In the genomic region with DNA sequence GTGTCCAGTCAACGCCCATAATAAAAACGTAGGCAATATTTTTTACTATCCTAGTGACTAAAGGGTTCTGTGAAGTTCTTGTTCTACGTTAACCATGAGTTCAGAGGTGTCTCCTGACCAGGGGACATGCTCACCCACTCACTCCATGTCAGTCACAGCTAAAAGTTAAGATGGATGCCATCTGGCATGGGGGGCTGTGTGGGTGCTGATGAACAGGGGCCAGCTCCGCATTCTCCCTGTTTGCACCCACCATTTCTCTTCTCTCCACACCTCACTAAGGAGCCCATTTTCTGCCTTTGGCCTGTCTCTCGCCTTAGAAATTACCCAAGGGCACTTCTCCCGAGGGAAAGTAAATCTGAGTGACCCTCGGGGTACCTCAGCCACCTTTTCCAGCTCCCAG, we compare ENCODE assay signal across 25 mouse cellular contexts.
"Had no signal": no experiment of that assay in that cellular context is flagged by ENCODE, and none has a peak within 500 bp of the region (broad histone marks: within the 10 kb centered on the region; RNA-seq: fewer than 3 reads in every experiment).

No protein-coding gene starts in this region.

- H3K36me3 ChIP-seq: intestine, embryonic 15.5 days had no signal

- H3K27ac ChIP-seq: gastrocnemius, adult 2 months; heart, adult 2 months; hindbrain, embryonic 10.5 days; hindbrain, embryonic 12.5 days; hindbrain, embryonic 14.5 days; intestine, embryonic 15.5 days; left cerebral cortex, adult 2 months; limb, embryonic 10.5 days; limb, embryonic 12.5 days; liver, embryonic 13.5 days; liver, embryonic 15.5 days had no signal

- H3K9ac ChIP-seq: heart, embryonic 12.5 days; hindbrain, embryonic 12.5 days; hindbrain, embryonic 14.5 days; intestine, embryonic 15.5 days; limb, embryonic 12.5 days; liver, embryonic 13.5 days; liver, embryonic 15.5 days had no signal

- H3K4me3 ChIP-seq: gastrocnemius, adult 2 months; heart, adult 2 months; heart, embryonic 12.5 days; hindbrain, embryonic 10.5 days; hindbrain, embryonic 12.5 days; intestine, embryonic 15.5 days; left cerebral cortex, adult 2 months; limb, embryonic 10.5 days; limb, embryonic 12.5 days; liver, embryonic 13.5 days; liver, embryonic 15.5 days had no signal

- ATAC-seq: hindbrain, embryonic 16.5 days; inflammation-experienced regulatory T-cells, adult 6 months; intestine, embryonic 15.5 days had no signal

- H3K4me1 ChIP-seq: liver, embryonic 13.5 days; liver, embryonic 15.5 days had no signal

- H3K9me3 ChIP-seq: heart, embryonic 12.5 days; hindbrain, embryonic 10.5 days; hindbrain, embryonic 12.5 days; intestine, embryonic 15.5 days; limb, embryonic 10.5 days; limb, embryonic 12.5 days; liver, embryonic 13.5 days; liver, embryonic 15.5 days had no signal

- H3K27me3 ChIP-seq: heart, embryonic 12.5 days; hindbrain, embryonic 12.5 days; intestine, embryonic 15.5 days; limb, embryonic 12.5 days; liver, embryonic 13.5 days; liver, embryonic 15.5 days had no signal

- H3K4me2 ChIP-seq: heart, embryonic 12.5 days; hindbrain, embryonic 12.5 days; hindbrain, embryonic 14.5 days; intestine, embryonic 15.5 days; limb, embryonic 12.5 days; liver, embryonic 11.5 days; liver, embryonic 13.5 days; liver, embryonic 15.5 days had no signal

- DNase-seq: gastrocnemius, adult 2 months; gastrocnemius, postnatal 10 days; gastrocnemius, postnatal 25 days; heart, adult 2 months; heart, postnatal 10 days; heart, postnatal 4 days; kidney, adult 18-20 months; kidney, adult 8-10 months; kidney, postnatal 10 days; kidney, postnatal 25 days; kidney, postnatal 4 days; liver; liver, embryonic 13.5 days had no signal
